Mouse (Mus musculus) liver, postnatal 0 days (tissue): ENCODE measurements around the gene Kctd4.
"Not testable (repeated sequence)": the region's sequence is repeated elsewhere in the genome, so short reads cannot be mapped to it uniquely, and the experiment has no call there.

Experiments
- CTCF ChIP-seq: sonication (generic); IDR thresholded peaks from 2 replicates; pipeline ENCODE4 v1.5.1; 2016; ENCODE audit warnings: antibody characterized with exemption, low read depth
- EP300 ChIP-seq: IDR thresholded peaks from 2 replicates; pipeline ENCODE4 v1.6.1; 2016; ENCODE audit warnings: antibody characterized with exemption, low read depth, mild to moderate bottlenecking

- not testable (repeated sequence) for TF ChIP-seq CTCF, EP300
These were observed 25.1 kb upstream of the Kctd4 start for GRCm38 (mm10) chr14:75929713-75930112.
